Mouse (Mus musculus) erythroid progenitor cell, adult 5-6 weeks (primary cell): ENCODE results near the gene Atp2c2. TPM values are rescaled to one million over a fixed set of nuclear protein-coding genes. Genes with fewer than 3 reads are reported as not detected.

Source experiments
- ATAC-seq: replicated peaks from 2 replicates; pipeline ENCODE4 v1.8.0; 2016; ENCODE audit warnings: moderate number of reproducible peaks, mild to moderate bottlenecking, moderate TSS enrichment, inconsistent platforms; ENCODE audit not compliant: poor library complexity, low FRiP score, severe bottlenecking
- total RNA-seq, 2 experiments: library from RNA; stranded (forward) in 1 of 2; stranded (reverse) in 1 of 2; fragments of 150-400 nt in 1 of 2; fragments of 186-747, 209-891 nt in 1 of 2; gene quantifications; 2 replicates each; pipeline versions ENCODE4 v1.2.3 to v1.2.4; 2015 to 2017; ENCODE audit warnings: low replicate concordance in 2 of 2

Gene Atp2c2
- total RNA-seq (2015; ENCODE audit: low replicate concordance) (not detected in 2 replicates), total RNA-seq (2017; ENCODE audit: low replicate concordance) (not detected in 2 replicates)

GRCm38 (mm10) chr8:119699549-119700134 is at the start of gene Atp2c2:
Atp2c2 (plus strand) TSS chr8:119700009.
- ATAC-seq = no peak

GRCm38 (mm10) chr8:119651324-119651723 is 48.5 kb upstream of the Atp2c2 start:
- no peak for ATAC-seq

- no peak for ATAC-seq
Observed at GRCm38 (mm10) chr8:119656709-119657464, 42.9 kb upstream of the Atp2c2 start.

- no peak for ATAC-seq
Observed at GRCm38 (mm10) chr8:119661081-119661480, 38.7 kb upstream of the Atp2c2 start.

GRCm38 (mm10) chr8:119661892-119662291 is 37.9 kb upstream of the Atp2c2 start:
- no peak for ATAC-seq

GRCm38 (mm10) chr8:119663440-119663839 is 36.4 kb upstream of the Atp2c2 start:
- no peak for ATAC-seq

GRCm38 (mm10) chr8:119665270-119665669 is 34.5 kb upstream of the Atp2c2 start:
- ATAC-seq = no peak

- no peak for ATAC-seq
Observed at GRCm38 (mm10) chr8:119666219-119666951, 33.4 kb upstream of the Atp2c2 start, which contains the start of gene Wfdc1. Wfdc1 (plus strand) TSS chr8:119666365.

GRCm38 (mm10) chr8:119668447-119668846 is 31.4 kb upstream of the Atp2c2 start:
- no peak for ATAC-seq

- ATAC-seq = no peak
Observed at GRCm38 (mm10) chr8:119669284-119669683, 30.5 kb upstream of the Atp2c2 start.

- ATAC-seq = no peak
Observed at GRCm38 (mm10) chr8:119670419-119671091, 29.3 kb upstream of the Atp2c2 start.

- no peak for ATAC-seq
Observed at GRCm38 (mm10) chr8:119673976-119674555, 25.7 kb upstream of the Atp2c2 start.

GRCm38 (mm10) chr8:119675457-119675856 is 24.4 kb upstream of the Atp2c2 start:
- ATAC-seq = no peak

GRCm38 (mm10) chr8:119676389-119676788 is 23.4 kb upstream of the Atp2c2 start:
- no peak for ATAC-seq

- no peak for ATAC-seq
Observed at GRCm38 (mm10) chr8:119678138-119678843, 21.5 kb upstream of the Atp2c2 start.

- ATAC-seq = no peak
Observed at GRCm38 (mm10) chr8:119679184-119679583, 20.6 kb upstream of the Atp2c2 start.

- no peak for ATAC-seq
Observed at GRCm38 (mm10) chr8:119690602-119691001, 9.2 kb upstream of the Atp2c2 start.

- ATAC-seq = no peak
Observed at GRCm38 (mm10) chr8:119691989-119692388, 7.8 kb upstream of the Atp2c2 start.

- no peak for ATAC-seq
Observed at GRCm38 (mm10) chr8:119694696-119695095, 5.1 kb upstream of the Atp2c2 start.
